Mouse (Mus musculus) mature B cell (primary cell): ENCODE results near the gene Ntng2.

Experiments
- in situ Hi-C: fragments of 300-500 bp; cut with MboI; formaldehyde crosslinking; loops from 2 replicates; pipeline ENCODE4 v1.14.3; 2019

The Ntng2 gene

GRCm38 (mm10) chr2:29237623-29238022, 15.2 kb downstream of the Ntng2 start:
- in situ Hi-C loops, result no loop called here

GRCm38 (mm10) chr2:29235811-29236210, 17.0 kb downstream of the Ntng2 start:
- in situ Hi-C loops, result no loop called here

GRCm38 (mm10) chr2:29235026-29235425, 17.8 kb downstream of the Ntng2 start:
- in situ Hi-C loops, result no loop called here

GRCm38 (mm10) chr2:29234002-29234401, 18.8 kb downstream of the Ntng2 start:
- in situ Hi-C loops, result no loop called here

- in situ Hi-C loops, result no loop called here
Observed at GRCm38 (mm10) chr2:29230191-29230835, 22.5 kb downstream of the Ntng2 start.

- in situ Hi-C loops, result no loop called here
Observed at GRCm38 (mm10) chr2:29226671-29227070, 26.1 kb downstream of the Ntng2 start.

- in situ Hi-C loops, result no loop called here
Observed at GRCm38 (mm10) chr2:29223591-29224262, 29.1 kb downstream of the Ntng2 start.

- in situ Hi-C loops, result no loop called here
Observed at GRCm38 (mm10) chr2:29222302-29222701, 30.5 kb downstream of the Ntng2 start.

GRCm38 (mm10) chr2:29218831-29219230, 34.0 kb downstream of the Ntng2 start:
- in situ Hi-C loops, result no loop called here

- in situ Hi-C loops, result no loop called here
Observed at GRCm38 (mm10) chr2:29217897-29218296, 34.9 kb downstream of the Ntng2 start.

GRCm38 (mm10) chr2:29217042-29217441, 35.8 kb downstream of the Ntng2 start:
- in situ Hi-C loops, result no loop called here

GRCm38 (mm10) chr2:29216286-29217012, 36.4 kb downstream of the Ntng2 start:
- in situ Hi-C loops, result no loop called here

GRCm38 (mm10) chr2:29206156-29206555, 46.6 kb downstream of the Ntng2 start:
- in situ Hi-C loops, result no loop called here

GRCm38 (mm10) chr2:29201223-29201955, 51.4 kb downstream of the Ntng2 start:
- in situ Hi-C loops, result no loop called here

- in situ Hi-C loops, result no loop called here
Observed at GRCm38 (mm10) chr2:29199909-29200308, 52.9 kb downstream of the Ntng2 start.

- in situ Hi-C loops, result no loop called here
Observed at GRCm38 (mm10) chr2:29198446-29198845, 54.4 kb downstream of the Ntng2 start.

GRCm38 (mm10) chr2:29196844-29197243, 56.0 kb downstream of the Ntng2 start:
- in situ Hi-C loops, result no loop called here

GRCm38 (mm10) chr2:29194547-29195463, 58.0 kb downstream of the Ntng2 start:
- in situ Hi-C loops, result no loop called here

- in situ Hi-C loops, result no loop called here
Observed at GRCm38 (mm10) chr2:29193819-29194546, 58.8 kb downstream of the Ntng2 start.

GRCm38 (mm10) chr2:29192629-29193278, 60.1 kb downstream of the Ntng2 start:
- in situ Hi-C loops, result no loop called here
